Mouse (Mus musculus): ENCODE measurements around the gene Cinp.

- no peak for TF ChIP-seq GATA1 (IDR thresholded peaks at IDR 0.05; ENCODE audit: low read length)
- TF ChIP-seq TAL1 (IDR thresholded peaks at IDR 0.05; ENCODE audit: low read length), result no peak
Measured at GRCm38 (mm10) chr12:110851923-110852322, 37.0 kb downstream of the Cinp start.
